Mouse (Mus musculus) adrenal gland, adult 8-10 months (tissue): Measurements from ENCODE around the gene Mettl25. TPM values are rescaled to one million over a fixed set of nuclear protein-coding genes. Genes with fewer than 3 reads are reported as not detected.
A peak's percentile ranks its signal among the peaks of the same experiment; 100 is the strongest.

Experiments
- DNase-seq: peaks from one replicate; pipeline ENCODE4 v3.0.0; 2022
- total RNA-seq, 4 experiments: library from RNA; stranded (reverse); gene quantifications; 2 replicates each; pipeline ENCODE4 v1.2.4; 2022

Gene Mettl25
- 10 to 100 TPM in 1 of 4 experiments, 1 to 10 TPM in 3; 7.8 to 11.1 (median 9.0) TPM for total RNA-seq

DNA sequence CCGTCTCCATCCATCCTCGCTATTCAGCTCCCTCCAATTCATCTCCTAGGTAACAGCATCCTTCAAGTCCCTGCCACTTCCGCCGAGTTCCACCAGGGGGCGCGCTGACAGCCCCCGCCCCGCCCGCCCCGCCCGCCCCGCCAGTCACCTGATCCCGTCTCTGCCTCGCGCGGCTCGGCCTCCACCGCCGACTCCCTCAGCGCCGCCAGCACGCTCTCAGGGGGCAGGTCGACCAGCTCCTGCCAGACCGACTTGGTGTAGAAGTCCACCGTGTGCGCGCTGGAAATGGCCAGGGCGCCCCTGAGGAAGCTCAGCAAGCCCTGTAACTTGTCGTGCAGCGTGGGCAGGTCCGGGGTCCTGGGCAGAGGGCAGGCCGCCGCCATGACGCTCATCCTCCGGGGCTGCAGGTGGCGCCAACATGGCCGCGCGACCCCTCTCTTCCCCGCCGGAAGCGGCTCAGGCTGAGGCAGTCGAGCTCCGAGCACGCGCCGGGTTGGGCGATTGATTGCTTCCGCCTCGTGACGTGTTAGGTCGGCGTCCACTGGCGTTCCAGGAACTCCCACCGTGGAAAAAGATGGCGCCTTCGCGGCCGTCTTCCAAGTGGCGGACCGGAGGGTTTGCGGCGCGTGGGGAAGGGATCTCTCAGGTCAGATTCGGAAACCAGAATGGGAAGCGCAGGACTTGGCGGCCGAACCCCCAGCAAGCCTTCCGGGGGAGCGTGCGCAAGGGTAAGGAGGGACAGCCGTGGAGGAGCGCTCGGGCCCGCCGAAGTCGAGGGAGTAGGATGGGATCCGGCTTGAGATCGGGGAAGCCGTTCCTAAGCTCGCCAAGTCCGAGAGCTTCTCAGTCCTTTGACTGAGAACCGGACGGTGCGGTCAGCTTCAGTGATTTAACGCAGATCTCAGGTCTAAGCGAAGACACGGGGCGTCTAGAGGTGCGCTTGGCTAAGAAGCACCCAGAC is at the start of gene Mettl25, which contains the start of gene Ccdc59:
TSS of gene Mettl25 (minus strand) at position 453 of the 961 bp plus-strand sequence.
TSS of gene Ccdc59 (plus strand) at position 140 of the 961 bp plus-strand sequence.
- peak; percentile 96 for DNase-seq

DNA sequence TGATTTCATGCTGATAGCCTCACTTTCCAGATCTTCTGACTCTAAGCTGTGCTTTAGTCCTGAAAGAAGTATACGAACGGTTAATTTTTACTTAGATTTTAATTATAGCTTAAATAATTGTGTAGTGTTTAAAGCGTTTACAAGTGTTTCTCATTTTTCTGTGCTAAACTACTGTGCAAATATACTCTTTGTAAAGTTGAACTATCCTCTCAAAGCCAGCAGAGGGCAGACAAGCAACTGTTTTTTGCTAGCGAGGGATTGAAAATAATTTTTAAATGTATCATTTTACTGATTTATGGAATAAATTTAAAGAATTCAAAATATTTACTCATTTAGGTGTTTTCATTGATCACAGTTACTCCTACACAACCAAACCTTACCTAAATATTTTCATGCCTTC is 26.1 kb upstream of the Mettl25 start:
- DNase-seq, result no peak

GRCm38 (mm10) chr10:105851136-105851535 is 10.0 kb upstream of the Mettl25 start:
- DNase-seq, result no peak

DNA sequence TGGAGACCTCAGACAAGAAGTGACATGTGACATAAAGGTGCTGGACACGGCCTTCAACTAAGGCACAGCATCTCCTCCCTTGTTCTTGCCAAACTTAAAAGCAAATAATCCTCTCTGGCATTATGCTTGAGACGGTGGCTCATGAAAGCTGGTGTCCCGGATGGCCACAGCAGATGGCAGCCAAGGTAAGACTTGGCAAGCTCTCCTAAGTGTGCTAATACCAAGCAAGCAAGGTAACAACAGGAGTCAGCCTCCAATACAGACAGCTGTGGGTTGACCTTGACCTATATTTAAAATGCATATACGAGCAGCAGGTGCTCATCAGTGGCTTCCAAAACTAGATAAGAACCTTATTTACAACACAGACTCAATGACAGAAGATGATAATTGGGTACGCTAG is 9.1 kb upstream of the Mettl25 start:
- no peak for DNase-seq

DNA sequence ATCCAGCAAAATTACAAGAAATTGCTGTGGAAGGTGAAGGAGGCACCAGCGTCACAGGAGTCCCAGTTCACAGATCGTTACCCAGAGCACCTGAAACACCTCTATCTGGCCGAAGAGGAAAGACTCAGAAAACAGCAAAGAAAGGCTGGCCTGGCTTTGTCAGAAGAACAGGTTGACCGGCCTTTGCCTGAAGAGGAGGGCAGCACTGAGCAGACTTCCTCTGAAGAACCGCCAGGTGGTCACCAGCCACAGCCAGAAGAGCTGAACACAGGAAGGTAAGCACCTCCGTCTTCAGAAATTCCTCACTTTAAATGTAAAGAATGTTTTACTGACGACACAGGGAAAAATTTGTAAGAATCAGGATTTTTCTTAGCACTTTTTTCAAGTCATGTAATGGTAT is 1.4 kb upstream of the Mettl25 start:
- no peak for DNase-seq

DNA sequence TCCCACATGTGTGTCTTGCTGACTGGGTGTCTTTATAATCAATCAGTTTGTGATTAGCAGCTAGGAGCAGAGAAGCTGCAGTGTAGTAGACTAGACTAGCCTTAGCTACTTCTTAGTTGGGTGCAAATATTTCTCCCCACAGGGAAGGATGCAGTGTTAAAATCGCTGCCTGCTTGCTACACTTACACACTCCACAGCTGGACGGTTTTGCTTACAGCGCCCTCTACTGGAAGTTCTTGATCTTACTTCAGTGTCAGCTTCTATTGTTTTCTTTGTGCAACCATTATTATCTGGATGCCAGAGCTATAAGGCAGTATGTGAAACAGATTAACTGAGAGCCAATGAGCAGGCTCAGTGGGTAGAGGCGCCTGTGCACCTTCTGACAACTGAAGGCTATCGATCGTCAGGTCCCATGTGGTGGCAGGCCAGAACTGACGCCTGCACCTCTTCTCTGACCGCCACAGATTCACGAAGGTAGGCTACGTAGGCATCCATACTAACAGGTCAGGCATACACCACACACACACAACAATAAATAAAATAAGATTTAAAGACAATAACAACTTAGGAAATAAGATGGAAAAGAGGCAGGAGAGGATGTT is 6.5 kb downstream of the Mettl25 start:
- no peak for DNase-seq

- no peak for DNase-seq
These were observed 34.7 kb downstream of the Mettl25 start for GRCm38 (mm10) chr10:105806259-105807010.

GRCm38 (mm10) chr10:105803461-105803860 is 37.7 kb downstream of the Mettl25 start:
- DNase-seq, result no peak

DNA sequence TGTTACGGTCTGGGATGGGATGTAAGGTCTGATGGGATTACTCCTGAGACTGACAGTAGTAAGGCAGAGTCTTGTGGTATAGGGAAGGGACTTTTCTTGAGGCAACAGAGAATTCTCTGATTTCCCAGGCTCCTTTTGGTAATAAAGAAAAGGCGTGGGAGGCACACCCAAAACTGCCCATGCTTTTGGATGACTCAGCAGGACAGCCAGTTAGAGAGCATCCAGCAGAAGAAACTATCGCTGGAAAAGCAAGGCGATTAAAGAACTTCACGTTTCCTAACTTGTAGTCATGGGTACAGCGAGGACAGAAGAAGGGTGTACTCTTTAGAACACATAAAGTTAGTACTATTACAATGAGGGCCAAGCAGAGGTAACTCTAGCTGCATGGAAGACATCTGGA is 39.0 kb downstream of the Mettl25 start:
- no peak for DNase-seq

DNA sequence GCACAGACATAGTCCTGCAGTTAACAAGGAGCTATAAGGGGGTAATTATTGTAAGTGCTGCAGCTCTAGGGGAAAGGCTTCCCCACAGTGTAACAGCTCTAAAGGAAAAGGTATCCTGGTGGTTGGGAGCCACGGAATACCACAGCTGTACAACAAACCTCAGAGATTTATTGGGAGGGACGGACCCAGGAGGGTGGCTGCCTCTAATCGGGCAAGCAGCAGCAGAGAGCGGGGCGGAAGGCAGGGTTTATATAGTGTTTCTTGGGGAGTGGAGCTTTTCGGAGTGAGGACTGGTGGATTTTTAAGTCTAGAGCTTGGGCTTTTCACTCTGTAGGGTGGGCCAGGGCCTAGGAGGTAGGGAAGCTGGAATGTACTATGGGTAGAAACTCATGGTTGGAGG is 40.0 kb downstream of the Mettl25 start:
- no peak for DNase-seq

DNA sequence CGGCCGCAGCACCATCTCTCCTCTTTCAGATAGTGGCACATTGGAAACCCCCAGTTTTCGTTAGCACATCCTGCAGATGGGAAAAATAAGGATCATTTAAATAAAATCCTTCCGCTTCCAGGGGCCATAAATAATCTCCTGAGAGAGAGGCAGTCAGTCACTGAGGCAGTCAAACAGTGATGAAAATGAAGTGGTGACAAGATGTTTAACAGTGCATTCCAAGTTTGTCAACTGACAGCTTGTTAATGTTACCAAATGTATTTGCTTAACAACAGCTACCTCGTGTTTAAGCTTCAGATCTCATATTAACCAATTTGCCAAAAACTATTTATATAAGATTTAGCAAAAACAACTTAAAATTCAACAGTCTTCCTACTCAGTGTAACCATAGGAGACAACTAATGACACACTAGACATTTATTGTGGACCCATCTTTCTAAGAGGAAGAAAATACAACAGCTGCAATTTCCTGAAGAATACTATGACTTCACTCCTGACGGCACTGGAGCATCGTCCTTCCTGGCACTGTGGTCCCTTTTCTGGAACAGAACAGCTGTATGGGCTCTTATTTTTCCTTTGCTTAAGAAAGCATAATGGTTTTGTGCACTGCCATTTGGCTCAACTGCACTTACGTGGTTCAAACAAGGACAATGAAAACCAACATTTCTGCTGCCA is 43.8 kb downstream of the Mettl25 start:
- no peak for DNase-seq

- DNase-seq, result no peak
These were observed 47.2 kb downstream of the Mettl25 start for GRCm38 (mm10) chr10:105793776-105794552.

DNA sequence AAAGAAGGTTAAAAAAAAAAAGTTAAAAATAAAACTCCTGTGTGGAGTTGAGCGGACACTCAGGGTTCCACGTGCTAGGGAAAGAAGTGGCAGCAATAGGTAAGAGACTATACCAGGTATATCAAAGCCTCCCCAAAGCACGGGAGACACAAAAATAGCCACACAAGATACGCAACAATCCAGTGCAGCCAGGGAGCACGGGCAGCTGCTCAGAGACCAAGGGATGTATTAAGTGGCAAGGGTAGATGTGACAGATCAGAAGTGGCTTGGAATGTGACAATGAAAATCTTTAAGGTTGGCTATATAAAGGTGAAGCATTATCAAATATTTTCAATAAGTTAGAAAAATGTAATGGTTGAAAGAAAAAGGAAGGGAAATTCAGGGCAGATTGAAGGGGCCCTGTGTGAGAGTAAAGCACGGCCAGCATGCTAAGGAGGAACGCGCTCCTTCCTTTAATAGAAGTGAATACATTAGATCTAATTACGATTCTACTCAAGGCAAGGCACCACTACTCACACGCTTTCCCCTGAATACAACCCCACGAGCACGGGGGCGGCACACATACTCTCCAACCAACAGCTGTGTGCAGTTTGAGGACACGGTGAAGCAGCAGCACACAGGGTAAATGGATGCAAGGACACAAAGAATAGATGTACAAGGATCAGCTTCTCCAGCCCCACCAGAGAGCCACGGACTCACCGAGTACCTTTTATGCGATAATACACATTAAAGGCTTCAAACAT is 52.3 kb downstream of the Mettl25 start:
- no peak for DNase-seq

DNA sequence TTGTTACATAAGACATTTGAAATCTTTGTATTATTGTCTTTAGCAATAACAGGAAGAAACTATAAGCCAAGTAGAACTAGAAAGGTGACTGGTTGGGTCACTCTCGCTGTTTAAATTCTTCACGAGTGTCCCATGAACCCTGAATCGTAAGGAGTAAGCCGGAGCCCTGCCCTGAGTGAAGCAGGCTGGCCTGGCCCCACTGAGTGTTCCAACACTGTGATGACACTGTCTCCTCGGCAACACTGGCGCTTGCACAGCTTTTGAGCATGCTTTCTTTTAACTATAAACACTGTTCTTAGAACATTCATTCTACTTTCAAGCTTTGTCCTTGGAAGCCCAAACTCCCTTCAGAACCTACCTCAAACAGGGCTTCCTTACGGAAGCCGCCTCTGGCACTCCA is 57.4 kb downstream of the Mettl25 start:
- no peak for DNase-seq

GRCm38 (mm10) chr10:105774382-105774781 is 66.8 kb downstream of the Mettl25 start:
- peak; percentile 12 for DNase-seq

DNA sequence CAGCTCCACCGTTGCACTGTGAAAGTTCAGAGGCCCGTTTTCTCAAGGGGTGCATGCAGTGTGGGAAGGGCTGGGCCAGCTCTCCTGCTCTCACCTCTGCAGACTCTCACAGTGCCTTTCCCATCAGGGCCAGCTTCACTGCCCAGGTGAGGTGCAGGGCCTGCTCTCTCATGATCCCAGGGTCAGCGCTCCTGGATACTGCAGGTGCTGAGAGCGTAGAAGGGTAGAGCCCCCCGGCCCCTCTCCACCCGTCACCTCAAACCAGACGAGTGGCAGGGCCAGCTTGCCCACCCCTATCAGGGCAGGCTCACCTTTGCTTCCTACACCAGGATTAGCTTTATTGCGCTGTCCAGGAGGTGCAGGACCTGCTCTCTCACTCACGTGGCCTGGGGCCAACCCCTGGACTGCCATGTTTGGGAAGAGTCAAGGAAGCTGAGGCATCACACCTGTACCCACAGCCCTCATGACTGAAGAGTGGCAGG is 68.3 kb downstream of the Mettl25 start:
- DNase-seq, result no peak

DNA sequence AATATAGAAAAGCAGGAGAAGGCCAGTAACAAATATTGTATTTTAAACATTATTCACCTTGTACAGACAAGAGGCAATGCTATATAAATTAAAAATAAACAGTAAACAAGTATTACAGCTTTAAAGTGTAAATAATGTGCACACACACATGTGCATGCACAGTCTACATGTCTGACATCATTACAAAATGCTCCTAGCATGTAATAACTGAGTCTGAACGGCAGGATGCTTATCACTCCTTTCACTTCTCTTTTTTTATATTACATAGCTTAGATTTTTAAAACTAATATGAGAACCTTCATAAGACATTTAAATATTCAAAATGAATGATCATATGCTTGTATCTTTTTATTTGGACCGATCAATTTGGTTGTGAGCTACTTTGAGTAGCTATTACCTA is 77.2 kb downstream of the Mettl25 start:
- no peak for DNase-seq

DNA sequence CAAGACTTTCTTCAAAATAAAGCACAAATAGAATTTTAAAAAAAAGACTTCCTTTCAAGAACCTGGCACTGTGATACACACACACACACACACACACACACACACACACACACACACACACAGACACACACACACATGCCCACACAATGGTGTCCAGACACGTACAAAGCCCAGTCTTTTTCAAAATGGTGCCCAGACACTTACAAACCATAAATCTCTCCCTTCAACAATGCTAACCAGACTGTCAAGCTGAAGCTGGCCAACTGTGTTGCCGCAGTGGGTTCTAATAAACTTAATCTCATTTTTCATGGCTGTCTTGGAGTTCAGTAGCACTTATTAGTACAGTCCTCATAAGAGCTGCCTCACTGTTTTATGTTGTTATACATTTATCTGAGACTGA is 80.7 kb downstream of the Mettl25 start:
- DNase-seq, result no peak

DNA sequence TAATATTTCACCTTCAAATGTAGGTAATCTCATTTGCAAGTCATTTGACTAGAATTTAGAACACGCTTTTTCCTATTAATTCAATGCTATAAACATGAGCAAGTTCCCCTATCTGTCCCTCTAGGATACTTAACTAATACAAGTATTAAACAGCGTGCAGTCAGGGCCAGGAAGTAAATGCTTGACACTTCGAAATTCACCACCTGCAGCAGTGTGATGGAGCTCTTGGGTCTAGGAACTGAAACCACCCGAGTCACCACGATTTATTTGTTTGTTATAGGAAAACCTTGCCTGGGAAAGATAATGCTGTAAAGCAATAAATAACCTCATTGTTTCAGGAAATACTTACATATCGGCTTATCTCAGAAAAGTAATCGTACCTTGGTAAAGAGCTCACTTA is 81.1 kb downstream of the Mettl25 start:
- no peak for DNase-seq

- DNase-seq, result no peak
These were observed 87.2 kb downstream of the Mettl25 start for GRCm38 (mm10) chr10:105753831-105754605.
